Mouse (Mus musculus): ENCODE results near the gene Pth2.

DNA sequence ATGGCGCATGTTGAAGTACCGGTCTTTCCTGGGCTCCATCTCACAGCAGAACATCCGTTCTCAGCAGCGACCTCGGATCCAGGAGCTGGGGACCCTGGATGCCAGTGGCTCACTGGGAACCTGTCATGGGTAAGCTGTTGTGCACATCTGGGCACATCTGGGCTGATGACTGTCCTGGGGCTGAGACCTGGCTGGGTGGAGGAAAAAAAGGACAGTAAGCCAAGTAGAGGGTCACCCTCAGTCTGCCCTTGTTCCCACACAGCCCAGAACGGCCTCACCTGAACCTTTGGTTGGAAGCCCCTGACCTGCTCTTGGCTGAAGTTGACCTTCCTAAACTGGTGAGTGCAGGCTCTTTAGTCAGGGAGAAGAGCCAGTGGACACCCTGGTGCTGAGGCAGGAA is 21.8 kb upstream of the Pth2 start:
- TF ChIP-seq CTCF (IDR thresholded peaks at IDR 0.05) (no peak), EP300 (IDR thresholded peaks at IDR 0.05; ENCODE audit: insufficient read depth, low read depth, low read length) (no peak)

Data from heart, adult 2 months (tissue).